Mouse (Mus musculus): Measurements from ENCODE around the gene Cops4. TPM values are rescaled to one million over a fixed set of nuclear protein-coding genes. Genes with fewer than 3 reads are reported as not detected.

The Cops4 gene
- polyA plus RNA-seq, 1 experiment from 2014 or later, result 165 TPM

GRCm38 (mm10) chr5:100520223-100520622, 2.1 kb downstream of the Cops4 start:
- Histone ChIP-seq H3K9me3 (replicated peaks; ENCODE audit: control insufficient read depth, low read length) (no peaks in the 10 kb centered on the region), H3K27ac (ENCODE audit: low read depth, low read length) (no peak overlapping the region), H3K36me3 (ENCODE audit: control insufficient read depth, insufficient read depth, low read length) (no peaks in the 10 kb centered on the region), H3K27me3 (ENCODE audit: control insufficient read depth, insufficient read depth, low read length) (no peaks in the 10 kb centered on the region), H3K4me3 (ENCODE audit: low read depth, low read length) (no peak overlapping the region), H3K4me2 (no peak overlapping the region), H3K9ac (ENCODE audit: low read depth, low read length) (no peak overlapping the region), H3K4me1 (ENCODE audit: control insufficient read depth, insufficient read depth, low read length) (peaks cover 11% of the 10 kb centered on the region)
- WGBS (ENCODE audit: insufficient replicate concordance), result 80% methylated on average over 2 of the region's 2 CpGs
- no peak for ATAC-seq (replicated peaks; ENCODE audit: insufficient number of reproducible peaks, low FRiP score, low TSS enrichment)

- Histone ChIP-seq H3K9me3 (replicated peaks; ENCODE audit: control insufficient read depth, low read length) (no peaks in the 10 kb centered on the region), H3K27me3 (ENCODE audit: control insufficient read depth, insufficient read depth, low read length) (no peaks in the 10 kb centered on the region), H3K4me1 (ENCODE audit: control insufficient read depth, insufficient read depth, low read length) (peaks cover 17% of the 10 kb centered on the region), H3K4me3 (ENCODE audit: low read depth, low read length) (no peak overlapping the region), H3K4me2 (no peak overlapping the region), H3K27ac (ENCODE audit: low read depth, low read length) (no peak overlapping the region), H3K36me3 (ENCODE audit: control insufficient read depth, insufficient read depth, low read length) (no peaks in the 10 kb centered on the region), H3K9ac (ENCODE audit: low read depth, low read length) (no peak overlapping the region)
- no peak for ATAC-seq (replicated peaks; ENCODE audit: insufficient number of reproducible peaks, low FRiP score, low TSS enrichment)
- 82% methylated on average over 1 of the region's 1 CpGs for WGBS (ENCODE audit: insufficient replicate concordance)
Observed at GRCm38 (mm10) chr5:100523331-100523730, 5.2 kb downstream of the Cops4 start.

- peaks cover 9% of the 10 kb centered on the region for H3K4me1 ChIP-seq (ENCODE audit: control insufficient read depth, insufficient read depth, low read length)
- H3K9me3 ChIP-seq (replicated peaks; ENCODE audit: control insufficient read depth, low read length), result no peaks in the 10 kb centered on the region
- no peak overlapping the region for H3K4me3 ChIP-seq (ENCODE audit: low read depth, low read length)
- H3K9ac ChIP-seq (ENCODE audit: low read depth, low read length), result no peak overlapping the region
- no peak overlapping the region for H3K4me2 ChIP-seq
- WGBS (ENCODE audit: insufficient replicate concordance), result 93% methylated on average over 9 of the region's 9 CpGs
- no peak overlapping the region for H3K27ac ChIP-seq (ENCODE audit: low read depth, low read length)
- ATAC-seq (replicated peaks; ENCODE audit: insufficient number of reproducible peaks, low FRiP score, low TSS enrichment), result no peak
- H3K27me3 ChIP-seq (ENCODE audit: control insufficient read depth, insufficient read depth, low read length), result no peaks in the 10 kb centered on the region
- peaks cover 5% of the 10 kb centered on the region for H3K36me3 ChIP-seq (ENCODE audit: control insufficient read depth, insufficient read depth, low read length)
Observed at GRCm38 (mm10) chr5:100524921-100525320, 6.8 kb downstream of the Cops4 start.

GRCm38 (mm10) chr5:100525620-100526019, 7.5 kb downstream of the Cops4 start:
- Histone ChIP-seq H3K4me1 (ENCODE audit: control insufficient read depth, insufficient read depth, low read length) (peaks cover 6% of the 10 kb centered on the region; the same call in 1 of the 2 replicates), H3K9ac (ENCODE audit: low read depth, low read length) (no peak overlapping the region), H3K36me3 (ENCODE audit: control insufficient read depth, insufficient read depth, low read length) (peaks cover 7% of the 10 kb centered on the region), H3K27me3 (ENCODE audit: control insufficient read depth, insufficient read depth, low read length) (no peaks in the 10 kb centered on the region), H3K9me3 (replicated peaks; ENCODE audit: control insufficient read depth, low read length) (no peaks in the 10 kb centered on the region), H3K27ac (ENCODE audit: low read depth, low read length) (no peak overlapping the region; the same call in 1 of the 2 replicates), H3K4me3 (ENCODE audit: low read depth, low read length) (no peak overlapping the region), H3K4me2 (no peak overlapping the region)
- 45% methylated on average over 3 of the region's 3 CpGs for WGBS (ENCODE audit: insufficient replicate concordance)
- ATAC-seq (replicated peaks; ENCODE audit: insufficient number of reproducible peaks, low FRiP score, low TSS enrichment), result no peak

- WGBS (ENCODE audit: insufficient replicate concordance), result 46% methylated on average over 7 of the region's 7 CpGs
- Histone ChIP-seq H3K9me3 (replicated peaks; ENCODE audit: control insufficient read depth, low read length) (no peaks in the 10 kb centered on the region), H3K27me3 (ENCODE audit: control insufficient read depth, insufficient read depth, low read length) (no peaks in the 10 kb centered on the region), H3K4me3 (ENCODE audit: low read depth, low read length) (no peak overlapping the region), H3K27ac (ENCODE audit: low read depth, low read length) (0 out of 2 replicates have a peak overlapping the region, but pooled peaks have one; percentile 50), H3K9ac (ENCODE audit: low read depth, low read length) (no peak overlapping the region), H3K36me3 (ENCODE audit: control insufficient read depth, insufficient read depth, low read length) (peaks cover 13% of the 10 kb centered on the region), H3K4me2 (no peak overlapping the region), H3K4me1 (ENCODE audit: control insufficient read depth, insufficient read depth, low read length) (peaks cover 6% of the 10 kb centered on the region; the same call in 1 of the 2 replicates)
- no peak for ATAC-seq (replicated peaks; ENCODE audit: insufficient number of reproducible peaks, low FRiP score, low TSS enrichment)
Observed at GRCm38 (mm10) chr5:100526164-100526563, 8.1 kb downstream of the Cops4 start.

- Histone ChIP-seq H3K36me3 (ENCODE audit: control insufficient read depth, insufficient read depth, low read length) (peaks cover 18% of the 10 kb centered on the region; the same call in 1 of the 2 replicates), H3K9ac (ENCODE audit: low read depth, low read length) (no peak overlapping the region), H3K27ac (ENCODE audit: low read depth, low read length) (no peak overlapping the region), H3K4me2 (no peak overlapping the region), H3K4me3 (ENCODE audit: low read depth, low read length) (no peak overlapping the region), H3K4me1 (ENCODE audit: control insufficient read depth, insufficient read depth, low read length) (no peaks in the 10 kb centered on the region), H3K27me3 (ENCODE audit: control insufficient read depth, insufficient read depth, low read length) (no peaks in the 10 kb centered on the region), H3K9me3 (replicated peaks; ENCODE audit: control insufficient read depth, low read length) (no peaks in the 10 kb centered on the region)
- no peak for ATAC-seq (replicated peaks; ENCODE audit: insufficient number of reproducible peaks, low FRiP score, low TSS enrichment)
- WGBS (ENCODE audit: insufficient replicate concordance), result 70% methylated on average over 7 of the region's 7 CpGs
Observed at GRCm38 (mm10) chr5:100535826-100536225, 17.7 kb downstream of the Cops4 start.

GRCm38 (mm10) chr5:100536638-100537037, 18.5 kb downstream of the Cops4 start:
- Histone ChIP-seq H3K27ac (ENCODE audit: low read depth, low read length) (no peak overlapping the region), H3K9ac (ENCODE audit: low read depth, low read length) (no peak overlapping the region), H3K4me2 (no peak overlapping the region), H3K4me3 (ENCODE audit: low read depth, low read length) (no peak overlapping the region), H3K9me3 (replicated peaks; ENCODE audit: control insufficient read depth, low read length) (no peaks in the 10 kb centered on the region), H3K36me3 (ENCODE audit: control insufficient read depth, insufficient read depth, low read length) (peaks cover 14% of the 10 kb centered on the region; the same call in 1 of the 2 replicates), H3K4me1 (ENCODE audit: control insufficient read depth, insufficient read depth, low read length) (no peaks in the 10 kb centered on the region), H3K27me3 (ENCODE audit: control insufficient read depth, insufficient read depth, low read length) (no peaks in the 10 kb centered on the region)
- WGBS (ENCODE audit: insufficient replicate concordance), result 88% methylated on average over 3 of the region's 3 CpGs
- no peak for ATAC-seq (replicated peaks; ENCODE audit: insufficient number of reproducible peaks, low FRiP score, low TSS enrichment)

GRCm38 (mm10) chr5:100546294-100547080, 28.4 kb downstream of the Cops4 start:
- Histone ChIP-seq H3K4me2 (no peak overlapping the region), H3K36me3 (ENCODE audit: control insufficient read depth, insufficient read depth, low read length) (peaks cover 30% of the 10 kb centered on the region), H3K4me1 (ENCODE audit: control insufficient read depth, insufficient read depth, low read length) (no peaks in the 10 kb centered on the region), H3K9me3 (replicated peaks; ENCODE audit: control insufficient read depth, low read length) (no peaks in the 10 kb centered on the region), H3K9ac (ENCODE audit: low read depth, low read length) (no peak overlapping the region), H3K27ac (ENCODE audit: low read depth, low read length) (no peak overlapping the region), H3K27me3 (ENCODE audit: control insufficient read depth, insufficient read depth, low read length) (no peaks in the 10 kb centered on the region), H3K4me3 (ENCODE audit: low read depth, low read length) (no peak overlapping the region)
- WGBS (ENCODE audit: insufficient replicate concordance), result 86% methylated on average over 6 of the region's 6 CpGs
- ATAC-seq (replicated peaks; ENCODE audit: insufficient number of reproducible peaks, low FRiP score, low TSS enrichment), result no peak

- Histone ChIP-seq H3K27me3 (ENCODE audit: control insufficient read depth, insufficient read depth, low read length) (no peaks in the 10 kb centered on the region), H3K4me2 (no peak overlapping the region), H3K27ac (ENCODE audit: low read depth, low read length) (no peak overlapping the region), H3K4me1 (ENCODE audit: control insufficient read depth, insufficient read depth, low read length) (no peaks in the 10 kb centered on the region), H3K4me3 (ENCODE audit: low read depth, low read length) (no peak overlapping the region), H3K9me3 (replicated peaks; ENCODE audit: control insufficient read depth, low read length) (no peaks in the 10 kb centered on the region), H3K9ac (ENCODE audit: low read depth, low read length) (no peak overlapping the region), H3K36me3 (ENCODE audit: control insufficient read depth, insufficient read depth, low read length) (peaks cover 24% of the 10 kb centered on the region)
- WGBS (ENCODE audit: insufficient replicate concordance), result 84% methylated on average over 2 of the region's 2 CpGs
- no peak for ATAC-seq (replicated peaks; ENCODE audit: insufficient number of reproducible peaks, low FRiP score, low TSS enrichment)
Observed at GRCm38 (mm10) chr5:100548236-100548635, 30.1 kb downstream of the Cops4 start.

Measured in heart, embryonic 11.5 days (tissue).